Mouse (Mus musculus) lung, adult 2 months (tissue): ENCODE results near the gene Sdr39u1. TPM values are rescaled to one million over a fixed set of nuclear protein-coding genes. Genes with fewer than 3 reads are reported as not detected.

Experiments
- DNase-seq: peaks from one replicate; pipeline ENCODE4 v3.0.0; 2022
- H3K4me1 ChIP-seq: fragments of 200-500 bp; 2 replicates; pipeline ENCODE4 v1.6.1; 2011; ENCODE audit warnings: low read length; ENCODE audit not compliant: control insufficient read depth, insufficient read depth
- H3K4me3 ChIP-seq: fragments of 200-500 bp; replicated peaks from 2 replicates; pipeline ENCODE3; 2011; ENCODE audit warnings: low read depth, mild to moderate bottlenecking, control low read depth, low read length; ENCODE audit errors: extremely low read depth
- CTCF ChIP-seq: fragments of 200-500 bp; IDR thresholded peaks from 2 replicates; pipeline ENCODE4 v1.5.1; 2011; ENCODE audit warnings: mild to moderate bottlenecking, low read length, control low read depth; ENCODE audit not compliant: insufficient read depth
- POLR2A ChIP-seq: fragments of 200-500 bp; IDR thresholded peaks from 2 replicates; pipeline ENCODE4 v1.6.1; 2011; ENCODE audit warnings: low read depth, mild to moderate bottlenecking, control low read depth, low read length, borderline replicate concordance; ENCODE audit errors: extremely low read depth
- WGBS: fragments of 180-500 bp; shearing (Covaris S2); methylation state at CpG from one replicate; pipeline ENCODE4 v1.1.7; 2018; 5-methylcytosine and 5-hydroxymethylcytosine counted together
- polyA plus RNA-seq: library from polyadenylated mRNA; depleted of rRNA; stranded (reverse); fragments of >200 nt; gene quantifications from 2 replicates; pipeline ENCODE4 v1.2.3, GENCODE M21; 2012; rRNA removed

Gene Sdr39u1
- 37.6 and 51.9 TPM in 2 replicates for polyA plus RNA-seq

DNA sequence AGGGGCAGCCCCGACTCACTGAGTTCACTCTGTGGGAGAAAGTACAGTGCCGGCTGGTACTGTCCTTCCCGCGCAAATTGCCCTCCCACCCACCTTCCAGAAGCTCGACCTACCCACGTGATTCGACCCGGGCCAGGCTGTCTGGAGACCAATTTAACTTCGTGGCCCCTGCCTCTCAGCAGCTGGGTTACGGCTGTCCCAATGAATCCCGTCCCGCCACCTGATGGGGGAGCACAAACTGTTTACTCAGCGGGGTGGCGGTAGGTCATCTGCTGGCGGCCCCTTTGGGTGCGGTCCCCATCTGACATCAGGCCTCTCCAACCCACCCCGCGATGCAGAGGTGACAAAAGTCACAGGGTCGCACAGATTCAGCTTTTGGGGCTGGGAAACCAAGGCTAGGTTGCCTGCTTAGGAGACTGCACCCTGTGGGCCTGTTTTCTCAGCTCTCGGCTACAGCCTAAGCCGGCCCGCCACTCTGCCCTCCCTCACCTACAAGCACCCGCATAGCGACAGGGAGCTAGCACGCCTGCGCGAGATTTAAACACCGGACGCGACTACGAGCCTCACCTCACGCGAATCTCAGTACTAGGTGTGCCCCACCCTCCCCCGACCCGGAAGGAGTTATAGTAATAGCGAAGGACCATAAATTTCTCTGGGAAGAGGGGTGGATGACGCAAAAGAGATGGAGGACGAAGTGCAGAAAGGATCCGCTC lies at the start of gene Sdr39u1:
Sdr39u1 (minus strand) TSS at position 593 of the 713 bp plus-strand sequence.
- peak; percentile 77; the same call in 1 of the 2 replicates for TF ChIP-seq POLR2A
- TF ChIP-seq CTCF = no peak
- DNase-seq = peak; percentile 78
- 2% methylated on average over 39 of the region's 39 CpGs for WGBS
- Histone ChIP-seq H3K4me1 (peaks cover 4% of the 10 kb centered on the region), H3K4me3 (peak within 1 kb of the TSS; percentile 73)

DNA sequence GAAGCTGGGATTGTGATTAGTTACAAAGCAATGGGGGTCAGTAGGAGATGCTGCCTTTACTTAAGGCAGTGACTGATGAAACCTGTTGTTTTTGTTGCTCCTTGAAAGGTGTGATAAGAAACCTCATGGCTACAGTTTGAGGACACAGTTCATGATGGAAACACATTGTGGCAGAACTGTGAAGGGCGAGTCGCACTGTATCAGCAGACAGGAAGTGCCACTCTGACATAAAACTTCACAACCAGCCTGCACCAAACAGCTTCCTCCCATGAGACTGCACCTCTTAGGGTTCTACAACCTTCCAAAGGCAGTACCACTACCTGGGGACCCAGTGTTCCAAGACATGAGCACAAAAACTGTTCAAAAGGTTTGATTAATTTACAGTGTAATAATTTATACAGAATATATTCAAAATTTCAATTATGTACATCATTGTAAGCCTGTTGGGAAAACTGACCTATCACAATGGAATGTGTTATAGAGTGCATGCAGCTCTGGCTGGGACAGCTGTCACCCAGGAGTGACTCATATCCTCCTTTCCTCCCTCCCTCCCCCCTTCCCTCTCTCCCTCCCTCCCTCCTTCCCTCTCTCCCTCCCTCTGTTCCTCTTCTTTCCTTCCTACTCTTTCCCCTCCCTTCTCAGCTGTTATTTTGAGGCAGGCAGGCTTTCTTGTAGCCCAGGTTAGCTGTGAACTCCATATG lies 46.3 kb upstream of the Sdr39u1 start:
- Histone ChIP-seq H3K4me1 (no peaks in the 10 kb centered on the region), H3K4me3 (no peak overlapping the region)
- no peak for DNase-seq
- TF ChIP-seq POLR2A = no peak
- TF ChIP-seq CTCF = no peak
- WGBS = 22% methylated on average over 2 of the region's 2 CpGs

DNA sequence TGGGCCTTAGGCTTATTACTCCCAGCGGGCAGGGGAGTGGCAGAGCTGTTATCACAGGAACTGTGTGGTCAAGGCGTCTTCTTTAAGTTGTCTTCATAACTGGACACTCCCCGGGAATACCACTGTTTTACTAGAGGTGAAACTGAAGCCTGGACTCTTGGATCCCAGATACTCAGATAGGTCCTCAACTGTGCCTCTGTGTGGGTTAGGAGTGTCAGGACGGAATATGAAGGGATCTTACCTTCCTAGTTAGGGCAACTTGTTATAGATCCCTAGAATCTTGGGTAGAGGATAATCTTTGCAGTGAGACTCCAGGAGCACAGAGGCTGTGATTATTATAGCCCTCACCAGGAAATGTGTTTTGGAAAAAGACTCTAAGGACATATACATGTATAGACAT lies 44.5 kb upstream of the Sdr39u1 start, which contains the start of gene Cma1:
Cma1 (minus strand) TSS at position 101 of the 400 bp plus-strand sequence.
- no peak for TF ChIP-seq POLR2A
- TF ChIP-seq CTCF = no peak
- WGBS = 83% methylated on average over 4 of the region's 4 CpGs
- Histone ChIP-seq H3K4me1 (no peaks in the 10 kb centered on the region), H3K4me3 (no peak within 1 kb of the TSS)
- no peak for DNase-seq

DNA sequence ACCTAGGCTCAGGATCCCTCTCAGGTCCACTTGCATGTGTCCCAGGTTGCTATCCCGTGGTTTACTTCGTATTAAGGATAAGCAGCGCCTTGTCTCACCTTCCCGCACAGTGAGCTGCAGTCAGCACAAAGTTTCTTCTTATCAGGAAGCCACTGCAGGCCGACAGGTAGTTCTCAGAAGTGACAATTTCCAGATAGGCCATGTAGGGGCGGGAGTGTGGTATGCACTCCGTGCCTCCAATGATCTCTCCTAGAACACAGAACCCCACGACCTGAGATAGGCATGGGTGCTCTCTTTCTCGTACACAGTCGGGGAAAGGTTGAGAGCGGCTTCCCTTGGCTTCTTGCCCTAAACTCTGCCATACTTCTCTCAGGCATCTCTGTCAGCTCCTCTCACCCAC lies 43.5 kb upstream of the Sdr39u1 start:
- TF ChIP-seq POLR2A = no peak
- TF ChIP-seq CTCF = no peak
- 76% methylated on average over 11 of the region's 11 CpGs for WGBS
- Histone ChIP-seq H3K4me1 (no peaks in the 10 kb centered on the region), H3K4me3 (no peak overlapping the region)
- no peak for DNase-seq

GRCm38 (mm10) chr14:55940070-55940800 lies 40.1 kb upstream of the Sdr39u1 start:
- H3K4me3 ChIP-seq = no peak overlapping the region
- TF ChIP-seq CTCF (no peak), POLR2A (no peak)
- DNase-seq = no peak
- WGBS = 32% methylated on average over 7 of the region's 7 CpGs
- H3K4me1 ChIP-seq = no peaks in the 10 kb centered on the region

GRCm38 (mm10) chr14:55933586-55933985 lies 33.5 kb upstream of the Sdr39u1 start:
- no peak for TF ChIP-seq POLR2A
- TF ChIP-seq CTCF = no peak
- Histone ChIP-seq H3K4me1 (0 out of 2 replicates have a peak, but pooled peaks cover 4% of the 10 kb centered on the region), H3K4me3 (no peak overlapping the region)
- 13% methylated on average over 7 of the region's 7 CpGs for WGBS
- DNase-seq = peak; percentile 68

DNA sequence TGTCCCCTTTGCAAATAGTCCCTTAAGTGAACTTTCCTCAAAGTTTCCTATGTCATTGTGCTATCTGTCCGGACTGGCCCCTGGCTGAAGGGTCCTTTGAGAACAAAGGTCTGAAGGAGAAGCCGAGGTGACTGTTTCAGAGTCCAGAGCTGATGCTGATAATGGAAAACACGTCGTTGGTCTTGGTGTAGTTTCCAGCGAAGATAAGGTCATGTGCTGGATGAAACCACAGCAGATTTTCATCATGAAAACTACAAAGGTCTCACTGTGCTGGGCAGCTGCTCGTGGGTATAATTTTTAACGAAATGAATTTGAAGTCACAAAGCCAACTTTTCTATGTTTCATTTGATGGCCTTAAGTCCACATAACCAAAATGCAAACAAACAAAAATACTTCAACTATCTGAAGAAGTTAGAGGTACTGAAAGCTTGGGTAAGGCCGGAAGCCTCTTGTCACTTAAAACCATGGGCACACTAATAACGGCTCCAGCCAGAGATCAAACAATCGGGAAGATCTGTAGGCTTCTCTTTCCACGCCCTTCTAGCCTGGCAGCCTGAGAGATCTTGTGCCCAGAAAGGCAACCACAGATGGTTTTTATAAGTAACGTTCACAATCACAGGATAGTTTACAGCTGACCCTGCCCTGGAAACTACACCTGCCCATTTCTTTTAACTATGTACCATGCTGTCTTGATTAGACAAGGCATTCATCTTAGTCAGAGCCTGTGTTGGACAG lies 29.3 kb upstream of the Sdr39u1 start:
- 58% methylated on average over 12 of the region's 12 CpGs for WGBS
- H3K4me3 ChIP-seq = no peak overlapping the region
- TF ChIP-seq POLR2A = no peak
- no peak for TF ChIP-seq CTCF

DNA sequence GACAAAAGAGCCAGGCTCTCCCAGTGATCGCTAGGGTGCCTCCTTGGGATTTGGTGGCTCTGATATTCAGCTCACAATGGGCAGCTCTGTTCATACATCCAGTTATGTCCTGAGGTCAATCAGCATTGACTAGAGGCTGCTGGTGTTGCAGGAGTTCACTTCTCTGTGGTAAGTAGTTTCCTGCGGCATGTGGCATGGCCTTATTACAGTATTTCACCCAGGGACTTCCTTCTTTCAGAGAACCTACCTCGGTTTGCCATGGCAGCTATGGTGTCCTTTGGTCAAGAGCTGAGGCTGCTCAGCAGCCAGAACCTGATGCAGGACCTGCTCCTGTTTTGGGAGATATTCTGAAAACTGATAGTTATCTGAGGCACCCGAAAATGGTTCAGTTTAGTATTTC lies 26.8 kb upstream of the Sdr39u1 start:
- Histone ChIP-seq H3K4me3 (no peak overlapping the region), H3K4me1 (no peaks in the 10 kb centered on the region)
- DNase-seq = no peak
- TF ChIP-seq CTCF (no peak), POLR2A (no peak)
- 80% methylated on average over 4 of the region's 4 CpGs for WGBS

More for the DNA sequence above, 29.3 kb upstream of the Sdr39u1 start:
- no peak for DNase-seq
- H3K4me1 ChIP-seq = 0 out of 2 replicates have a peak, but pooled peaks cover 4% of the 10 kb centered on the region
